ENCODE assay signal across 8 mouse cellular contexts in the genomic region with DNA sequence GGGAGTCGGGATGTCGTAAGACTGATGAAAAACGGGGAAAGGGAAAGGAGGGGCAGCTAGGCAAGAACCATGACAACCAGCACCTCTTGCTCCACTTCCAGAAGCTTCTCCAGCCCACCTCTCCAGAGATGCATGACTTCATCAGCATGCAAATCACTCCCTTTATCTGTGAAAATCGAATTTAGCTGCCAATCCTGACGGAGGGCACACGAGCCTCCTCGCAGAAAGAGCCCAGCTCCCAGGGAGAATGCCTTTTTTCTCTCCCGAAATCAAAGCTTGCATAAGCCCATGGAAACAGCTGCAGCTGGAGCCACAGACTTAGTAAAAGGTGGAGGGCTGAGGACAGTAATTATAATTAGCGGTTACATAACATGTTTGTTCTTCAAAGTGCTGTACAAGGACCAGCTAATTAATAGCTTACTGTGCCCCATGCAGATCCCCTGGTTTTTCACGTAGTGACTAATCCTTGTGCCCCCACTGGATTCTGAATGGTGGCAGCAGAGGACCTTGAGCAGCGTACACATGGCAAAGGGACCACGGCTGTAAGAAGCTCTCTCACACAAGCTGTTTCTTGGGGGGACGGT. TPM values are rescaled to one million over a fixed set of nuclear protein-coding genes. Genes with fewer than 3 reads are reported as not detected.
DNase-seq lines count a peak whose midpoint lies in the region; ATAC-seq and TF ChIP-seq lines count a peak whose summit lies in the region.

No protein-coding gene starts in this region.

- no peak overlapping the region for H3K4me3 ChIP-seq in lung, embryonic 15.5 days
- no peak overlapping the region for H3K4me3 ChIP-seq in hindbrain, embryonic 11.5 days (ENCODE audit: low read depth, low read length)
- H3K4me3 ChIP-seq in midbrain, postnatal 0 days (ENCODE audit: low read depth, low read length) = peak overlapping the region; percentile 14; the same call in 1 of the 2 replicates

- H3K4me2 ChIP-seq in lung, embryonic 15.5 days = peak overlapping the region; percentile 21; the same call in 1 of the 2 replicates
- H3K4me2 ChIP-seq in hindbrain, embryonic 11.5 days (replicated peaks; ENCODE audit: low read depth, low read length) = no peak overlapping the region
- peak overlapping the region; percentile 44 for H3K4me2 ChIP-seq in midbrain, postnatal 0 days (ENCODE audit: low read depth, low read length, poor library complexity, severe bottlenecking)

- H3K36me3 ChIP-seq in lung, embryonic 15.5 days = no peaks in the 10 kb centered on the region
- no peaks in the 10 kb centered on the region for H3K36me3 ChIP-seq in hindbrain, embryonic 11.5 days (ENCODE audit: control insufficient read depth, insufficient read depth, low read length)
- H3K36me3 ChIP-seq in midbrain, postnatal 0 days (ENCODE audit: insufficient read depth, low read length) = no peaks in the 10 kb centered on the region

- peak; percentile 52 for TF ChIP-seq CTCF in midbrain, postnatal 0 days (IDR thresholded peaks at IDR 0.05)

- DNase-seq in lung, postnatal 36 days = no peak
- DNase-seq in hindbrain, embryonic 11.5 days (ENCODE audit: low spot score) = peak; percentile 16
- peak; percentile 20 for DNase-seq in layer of hippocampus, adult 9-10 months (ENCODE audit: low spot score)
- DNase-seq in midbrain, postnatal 0 days (ENCODE audit: low spot score) = peak; percentile 57
- no peak for DNase-seq in heart, adult 18-20 months
- DNase-seq in testis, postnatal 10 days (ENCODE audit: low spot score) = no peak
- no peak for DNase-seq in lung, postnatal 14 days

- H3K9ac ChIP-seq in lung, embryonic 15.5 days = no peak overlapping the region
- no peak overlapping the region for H3K9ac ChIP-seq in hindbrain, embryonic 11.5 days (ENCODE audit: low read depth, low read length)
- peak overlapping the region; percentile 36; the same call in 1 of the 2 replicates for H3K9ac ChIP-seq in midbrain, postnatal 0 days (replicated peaks; ENCODE audit: low read length, poor library complexity, severe bottlenecking)

- 23% methylated on average over 13 of the region's 13 CpGs for WGBS in lung, embryonic 15.5 days
- 50% methylated on average over 13 of the region's 13 CpGs for WGBS in hindbrain, embryonic 11.5 days
- 9% methylated on average over 13 of the region's 13 CpGs for WGBS in midbrain, postnatal 0 days

- H3K9me3 ChIP-seq in lung, embryonic 15.5 days = no peaks in the 10 kb centered on the region
- no peaks in the 10 kb centered on the region for H3K9me3 ChIP-seq in hindbrain, embryonic 11.5 days (ENCODE audit: control insufficient read depth, low read length)
- no peaks in the 10 kb centered on the region for H3K9me3 ChIP-seq in midbrain, postnatal 0 days (ENCODE audit: low read length)

- ATAC-seq in lung, embryonic 15.5 days (ENCODE audit: borderline replicate concordance, extremely low read depth, low FRiP score, low TSS enrichment) = no peak
- no peak for ATAC-seq in hindbrain, embryonic 11.5 days (ENCODE audit: low FRiP score)
- peak; percentile 82 for ATAC-seq in midbrain, postnatal 0 days (ENCODE audit: low FRiP score)

- peak overlapping the region; percentile 67 for H3K27ac ChIP-seq in lung, embryonic 15.5 days
- no peak overlapping the region for H3K27ac ChIP-seq in hindbrain, embryonic 11.5 days (ENCODE audit: low read depth, low read length)
- H3K27ac ChIP-seq in midbrain, postnatal 0 days (ENCODE audit: low read depth, low read length) = peak overlapping the region; percentile 51

- H3K27me3 ChIP-seq in lung, embryonic 15.5 days = no peaks in the 10 kb centered on the region
- H3K27me3 ChIP-seq in hindbrain, embryonic 11.5 days (ENCODE audit: control insufficient read depth, insufficient read depth, low read length) = no peaks in the 10 kb centered on the region
- H3K27me3 ChIP-seq in midbrain, postnatal 0 days (ENCODE audit: insufficient read depth, low read length) = no peaks in the 10 kb centered on the region

- H3K4me1 ChIP-seq in lung, embryonic 15.5 days = peaks cover 25% of the 10 kb centered on the region
- peaks cover 4% of the 10 kb centered on the region; the same call in 1 of the 2 replicates for H3K4me1 ChIP-seq in hindbrain, embryonic 11.5 days (replicated peaks; ENCODE audit: control insufficient read depth, insufficient read depth, low read length)
- peaks cover 9% of the 10 kb centered on the region; the same call in 1 of the 2 replicates for H3K4me1 ChIP-seq in midbrain, postnatal 0 days (ENCODE audit: insufficient read depth, low read length)

RNA-seq across cellular contexts. Expression of gene Susd1, which starts 49.9 kb away (rescaled TPM):
- 7.8 and 8.0 TPM in 2 replicates for polyA plus RNA-seq in lung, embryonic 15.5 days (2015; fragmentation: Nextera tagmentation; extraction: Ambion mirVana)
- 0.94 and 1.5 TPM in 2 replicates for polyA plus RNA-seq in hindbrain, embryonic 11.5 days (2014; fragmentation: Nextera tagmentation; extraction: Ambion mirVana)
- total RNA-seq in midbrain, postnatal 0 days (2014; rRNA removed) = 8.6 and 8.9 TPM in 2 replicates
- 2.0 and 2.2 TPM in 2 replicates for polyA plus RNA-seq in midbrain, postnatal 0 days (2015; fragmentation: Nextera tagmentation; extraction: Ambion mirVana)
- total RNA-seq in heart, adult 18-20 months (2021) = 1 to 10 TPM in 1 of 2 experiments, under 1 TPM in 1; 0.95 to 1.4 TPM

Comparison
In these comparisons a context has a peak if more than half of its experiments do, and no peak if none do; other contexts are left out.
1. DNase-seq: peak in hindbrain, embryonic 11.5 days (single experiment), layer of hippocampus, adult 9-10 months (single experiment) and midbrain, postnatal 0 days (single experiment); none in lung, postnatal 36 days (single experiment), heart, adult 18-20 months (0 of 2), testis, postnatal 10 days (single experiment) and lung, postnatal 14 days (single experiment).